Mouse (Mus musculus) liver, postnatal 0 days (tissue): ENCODE measurements around the gene Faf1.

Experiments
- CTCF ChIP-seq: sonication (generic); IDR thresholded peaks from 2 replicates; pipeline ENCODE4 v1.5.1; 2016; ENCODE audit warnings: antibody characterized with exemption, low read depth
- EP300 ChIP-seq: IDR thresholded peaks from 2 replicates; pipeline ENCODE4 v1.6.1; 2016; ENCODE audit warnings: antibody characterized with exemption, low read depth, mild to moderate bottlenecking

DNA sequence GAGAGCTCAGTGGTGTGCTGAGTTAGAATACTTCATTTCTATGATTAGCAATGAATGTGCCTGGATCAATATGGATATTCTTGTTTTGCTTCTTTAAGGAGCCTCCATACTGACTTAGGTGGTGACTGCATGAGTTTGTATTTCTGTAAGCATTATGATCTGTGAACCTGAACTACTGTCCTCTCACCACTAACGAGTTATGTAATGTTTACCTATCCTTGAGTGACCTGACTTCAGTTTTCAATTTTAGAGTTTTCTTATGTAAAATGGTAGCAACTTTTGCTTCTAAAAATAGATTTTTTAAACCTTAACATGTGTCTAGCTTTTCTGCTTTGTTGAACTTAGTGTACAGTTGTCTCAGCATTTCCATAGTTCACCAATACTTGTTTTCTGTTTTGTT, 92.7 kb downstream of the Faf1 start:
- TF ChIP-seq CTCF (no peak), EP300 (no peak)
